Mouse (Mus musculus) CH12.LX (cell line): Measurements from ENCODE around the gene BC051665. TPM values are rescaled to one million over a fixed set of nuclear protein-coding genes. Genes with fewer than 3 reads are reported as not detected.

Experiments
- DNase-seq: peaks from one replicate; pipeline ENCODE4 v3.0.0-alpha.2; 2013; ENCODE audit errors: extremely low read depth
- H3K27ac ChIP-seq: 2 replicates; pipeline ENCODE4 v1.5.1; 2012; ENCODE audit warnings: low read depth, mild to moderate bottlenecking, control low read depth, moderate library complexity; ENCODE audit not compliant: insufficient read depth
- H3K27me3 ChIP-seq: replicated peaks from 2 replicates; pipeline ENCODE3; 2012; ENCODE audit warnings: inconsistent platforms
- H3K36me3 ChIP-seq, 2 experiments: replicated peaks in 1 of 2; 2 replicates each; pipeline versions ENCODE3 to v1.6.1; 2012; ENCODE audit warnings: inconsistent platforms in 1 of 2, low read length in 1 of 2, mild to moderate bottlenecking in 1 of 2, mixed read lengths in 1 of 2, moderate library complexity in 1 of 2; ENCODE audit not compliant: control insufficient read depth in 1 of 2, insufficient read depth in 1 of 2
- H3K4me1 ChIP-seq, 2 experiments: 2 replicates each; pipeline ENCODE4 v1.6.1; 2012; ENCODE audit warnings: inconsistent platforms in 1 of 2, moderate library complexity in 1 of 2; ENCODE audit not compliant: insufficient read depth in 2 of 2, control insufficient read depth in 1 of 2
- H3K4me2 ChIP-seq: 2 replicates; pipeline ENCODE4 v1.6.1; 2012; ENCODE audit warnings: low read depth, mild to moderate bottlenecking, control low read depth; ENCODE audit not compliant: poor library complexity, insufficient read depth, severe bottlenecking
- H3K4me3 ChIP-seq, 3 experiments: fragments of 150-350 bp in 1 of 3; sonication (generic) in 1 of 3; replicated peaks in 1 of 3; 2 replicates each; pipeline versions ENCODE3 to v1.5.1; 2011 to 2012; ENCODE audit warnings: low read depth in 2 of 3, low read length in 2 of 3, mild to moderate bottlenecking in 2 of 3, moderate library complexity in 2 of 3, control low read depth in 1 of 3, improper control_type of control experiment in 1 of 3, inconsistent platforms in 1 of 3, mixed read lengths in 1 of 3; ENCODE audit not compliant: poor library complexity in 1 of 3
- H3K79me2 ChIP-seq: replicated peaks from 2 replicates; pipeline ENCODE4 v1.6.1; 2012; ENCODE audit warnings: mild to moderate bottlenecking, moderate library complexity; ENCODE audit not compliant: control insufficient read depth, poor library complexity, insufficient read depth, severe bottlenecking; ENCODE audit errors: extremely low read depth
- H3K9ac ChIP-seq: 2 replicates; pipeline ENCODE4 v1.6.1; 2012; ENCODE audit warnings: low read depth, mild to moderate bottlenecking, control low read depth, moderate library complexity; ENCODE audit not compliant: insufficient read depth
- H3K9me3 ChIP-seq: replicated peaks from 2 replicates; pipeline ENCODE3; 2012; ENCODE audit warnings: low read length, inconsistent platforms, mixed read lengths
- BHLHE40 ChIP-seq: IDR thresholded peaks from 2 replicates; pipeline ENCODE4 v1.6.1; 2011; ENCODE audit warnings: mild to moderate bottlenecking, low read depth, low read length, improper control_type of control experiment
- CHD2 ChIP-seq: IDR thresholded peaks from 2 replicates; pipeline ENCODE4 v1.6.1; 2011; ENCODE audit warnings: low read length, improper control_type of control experiment
- CTCF ChIP-seq, 2 experiments: IDR thresholded peaks in 1 of 2; conservative IDR thresholded peaks in 1 of 2; 2 replicates each; pipeline ENCODE4 v1.5.1; 2011 to 2012; ENCODE audit warnings: low read depth in 2 of 2, low read length in 2 of 2, improper control_type of control experiment in 1 of 2, inconsistent platforms in 1 of 2, mild to moderate bottlenecking in 1 of 2, moderate library complexity in 1 of 2
- E2F4 ChIP-seq: IDR thresholded peaks from 2 replicates; pipeline ENCODE4 v1.6.1; 2011; ENCODE audit warnings: low read depth, low read length, improper control_type of control experiment; ENCODE audit not compliant: insufficient replicate concordance
- ETS1 ChIP-seq: conservative IDR thresholded peaks from 2 replicates; pipeline ENCODE4 v1.6.1; 2012; ENCODE audit warnings: low read depth, mild to moderate bottlenecking, inconsistent platforms, low read length, improper control_type of control experiment, moderate library complexity
- GABPA ChIP-seq: IDR thresholded peaks from 2 replicates; pipeline ENCODE4 v1.6.1; 2012; ENCODE audit warnings: low read depth, low read length, improper control_type of control experiment, inconsistent platforms; ENCODE audit not compliant: insufficient replicate concordance
- HCFC1 ChIP-seq: IDR thresholded peaks from 2 replicates; pipeline ENCODE4 v1.6.1; 2012; ENCODE audit warnings: low read depth, mild to moderate bottlenecking, inconsistent platforms, low read length, improper control_type of control experiment
- JUND ChIP-seq: conservative IDR thresholded peaks from 2 replicates; pipeline ENCODE4 v1.6.1; 2011; ENCODE audit warnings: low read depth, low read length, improper control_type of control experiment
- MAX ChIP-seq: IDR thresholded peaks from 2 replicates; pipeline ENCODE4 v1.6.1; 2011; ENCODE audit warnings: low read length, improper control_type of control experiment
- MAZ ChIP-seq: IDR thresholded peaks from 2 replicates; pipeline ENCODE4 v1.6.1; 2012; ENCODE audit warnings: low read depth, mild to moderate bottlenecking, inconsistent platforms, low read length, improper control_type of control experiment, moderate library complexity
- MYC ChIP-seq: IDR thresholded peaks from 2 replicates; pipeline ENCODE4 v1.6.1; 2011; ENCODE audit warnings: low read depth, mild to moderate bottlenecking, improper control_type of control experiment, low read length
- PAX5 ChIP-seq: IDR thresholded peaks from 2 replicates; pipeline ENCODE4 v1.6.1; 2012; ENCODE audit warnings: low read length, inconsistent platforms, mixed read lengths
- POLR2A ChIP-seq: IDR thresholded peaks from 2 replicates; pipeline ENCODE4 v1.6.1; 2011; ENCODE audit warnings: low read depth, mild to moderate bottlenecking, improper control_type of control experiment, low read length
- POLR2AphosphoS2 ChIP-seq: IDR thresholded peaks from 2 replicates; pipeline ENCODE4 v1.6.1; 2011; ENCODE audit warnings: low read depth, low read length, improper control_type of control experiment
- RCOR1 ChIP-seq: conservative IDR thresholded peaks from 2 replicates; pipeline ENCODE4 v1.6.1; 2012; ENCODE audit warnings: low read depth, mild to moderate bottlenecking, inconsistent platforms, low read length, improper control_type of control experiment
- SMC3 ChIP-seq: IDR thresholded peaks from 2 replicates; pipeline ENCODE4 v1.6.1; 2011; ENCODE audit warnings: low read depth, low read length, improper control_type of control experiment
- TBP ChIP-seq: conservative IDR thresholded peaks from 2 replicates; pipeline ENCODE4 v1.6.1; 2011; ENCODE audit warnings: low read depth, low read length, improper control_type of control experiment
- USF1 ChIP-seq: IDR thresholded peaks from 2 replicates; pipeline ENCODE4 v1.6.1; 2014; ENCODE audit warnings: low read depth, mild to moderate bottlenecking, inconsistent platforms, low read length, improper control_type of control experiment
- ZMIZ1 ChIP-seq: IDR thresholded peaks from 2 replicates; pipeline ENCODE4 v1.6.1; 2012; ENCODE audit warnings: low read depth, mild to moderate bottlenecking, inconsistent platforms, low read length, improper control_type of control experiment
- dilution Hi-C: fragments of 300-500 bp; cut with MboI; formaldehyde crosslinking; loops from 2 replicates; pipeline ENCODE4 v1.14.3; 2020; ENCODE audit warnings: low sequenced_read_pairs; ENCODE audit not compliant: extremely low pct_unique_long_range_greater_than_20kb, extremely low pct_ligation_motif_present
- in situ Hi-C: fragments of 300-500 bp; cut with MboI; formaldehyde crosslinking; loops from 3 replicates; pipeline ENCODE4 v1.14.3; 2019; ENCODE audit warnings: low sequenced_read_pairs, low pct_ligation_motif_present, low pct_unique_long_range_greater_than_20kb, mixed read lengths
- polyA plus RNA-seq: library from polyadenylated mRNA; unstranded; fragments of >175 nt; gene quantifications from 2 replicates; pipeline ENCODE4 v1.2.1, GENCODE M21; 2012; ENCODE audit warnings: low read depth; ENCODE audit not compliant: insufficient read length
- total RNA-seq, 2 experiments: library from RNA; depleted of rRNA; stranded (reverse); fragments of 300-350 nt in 1 of 2; fragments of >200 nt in 1 of 2; gene quantifications; 2 replicates each; pipeline ENCODE4 v1.2.3; 2012 to 2014

Gene BC051665
- total and polyA plus RNA-seq, 3 experiments = not detected

- in situ Hi-C loops = no loop called here
- no peak for TF ChIP-seq SMC3
- no peak for TF ChIP-seq POLR2A
- no peak for TF ChIP-seq MYC
- TF ChIP-seq ZMIZ1 = no peak
- no peak for TF ChIP-seq BHLHE40
- no peak for TF ChIP-seq HCFC1
- TF ChIP-seq, all 38 proteins: peak for 0
- Histone ChIP-seq H3K9me3 (peaks cover 97% of the 10 kb centered on the region), H3K79me2 (no peaks in the 10 kb centered on the region), H3K27me3 (no peaks in the 10 kb centered on the region), H3K4me2 (no peak overlapping the region), H3K36me3 (no peaks in the 10 kb centered on the region), H3K27ac (no peak overlapping the region), H3K4me1 (no peaks in the 10 kb centered on the region), H3K9ac (no peak overlapping the region), H3K4me3 (no peak overlapping the region)
- no peak for DNase-seq
- dilution Hi-C loops = no loop called here
Measured at GRCm38 (mm10) chr13:60747201-60747600, 39.0 kb downstream of the BC051665 start.

- dilution Hi-C loops = no loop called here
- H3K27me3 ChIP-seq = no peaks in the 10 kb centered on the region
- no peak for TF ChIP-seq MYC
- TF ChIP-seq USF1 = no peak
- no peak for TF ChIP-seq GABPA
- TF ChIP-seq ETS1 = no peak
- no peak for TF ChIP-seq PAX5
- TF ChIP-seq E2F4 = no peak
- no peak for TF ChIP-seq MAX
- TF ChIP-seq TBP = no peak
- no peak for TF ChIP-seq MAZ
- TF ChIP-seq RCOR1 = no peak
- no peak for TF ChIP-seq POLR2AphosphoS2
- no peak for TF ChIP-seq CHD2
- no peak for TF ChIP-seq CTCF (conservative IDR thresholded peaks at IDR 0.05 in 1 of 2, IDR thresholded peaks at IDR 0.05 in 1 of 2; ENCODE audit: low read depth in 2 of 2, low read length in 2 of 2)
- TF ChIP-seq JUND = no peak
- no peaks in the 10 kb centered on the region for H3K4me1 ChIP-seq
- H3K27ac ChIP-seq = no peak overlapping the region
- no peak overlapping the region for H3K4me2 ChIP-seq
- in situ Hi-C loops = no loop called here
- no peak for DNase-seq
- peaks cover 97% of the 10 kb centered on the region for H3K9me3 ChIP-seq
- H3K9ac ChIP-seq = no peak overlapping the region
- H3K79me2 ChIP-seq = no peaks in the 10 kb centered on the region
- no peaks in the 10 kb centered on the region for H3K36me3 ChIP-seq
- no peak overlapping the region for H3K4me3 ChIP-seq
Measured at GRCm38 (mm10) chr13:60746271-60746670, 39.9 kb downstream of the BC051665 start.
